Mouse (Mus musculus) limb, embryonic 13.5 days (tissue): ENCODE data around the gene Bcor. TPM values are rescaled to one million over a fixed set of nuclear protein-coding genes. Genes with fewer than 3 reads are reported as not detected.
A peak's percentile ranks its signal among the peaks of the same experiment; 100 is the strongest.

ENCODE experiments used
- ATAC-seq: fragments of 200-750 bp; cut with Nextera tagmentation; 2 replicates; pipeline ENCODE4 v1.8.0; 2017; ENCODE audit warnings: low read depth, moderate number of reproducible peaks, moderate TSS enrichment; ENCODE audit not compliant: low FRiP score
- H3K27ac ChIP-seq: fragments of 300-500 bp; sonication (generic); 2 replicates; pipeline ENCODE4 v1.5.1; 2015; ENCODE audit warnings: inconsistent platforms, mild to moderate bottlenecking, moderate library complexity
- H3K27me3 ChIP-seq: fragments of 300-500 bp; sonication (generic); 2 replicates; pipeline ENCODE4 v1.6.1; 2015; ENCODE audit warnings: mild to moderate bottlenecking, inconsistent platforms
- H3K36me3 ChIP-seq: fragments of 300-500 bp; sonication (generic); 2 replicates; pipeline ENCODE4 v1.6.1; 2015; ENCODE audit warnings: inconsistent platforms, mild to moderate bottlenecking, moderate library complexity
- H3K4me1 ChIP-seq: fragments of 300-500 bp; sonication (generic); 2 replicates; pipeline ENCODE4 v1.6.1; 2015; ENCODE audit warnings: inconsistent platforms
- H3K4me2 ChIP-seq: fragments of 300-500 bp; sonication (generic); replicated peaks from 2 replicates; pipeline ENCODE4 v1.6.1; 2015; ENCODE audit warnings: inconsistent platforms, mild to moderate bottlenecking, moderate library complexity
- H3K4me3 ChIP-seq: fragments of 300-500 bp; sonication (generic); 2 replicates; pipeline ENCODE4 v1.5.1; 2015; ENCODE audit warnings: moderate library complexity, mild to moderate bottlenecking, inconsistent platforms
- H3K9ac ChIP-seq: fragments of 300-500 bp; sonication (generic); 2 replicates; pipeline ENCODE4 v1.6.1; 2015; ENCODE audit warnings: mild to moderate bottlenecking, inconsistent platforms
- H3K9me3 ChIP-seq: fragments of 300-500 bp; sonication (generic); 2 replicates; pipeline ENCODE4 v1.6.1; 2016; ENCODE audit warnings: inconsistent platforms
- WGBS: fragments of 180-500 bp; shearing (Covaris S2); methylation state at CpG from one replicate; pipeline ENCODE4 v1.1.7; 2015; 5-methylcytosine and 5-hydroxymethylcytosine counted together
- polyA plus RNA-seq: library from polyadenylated mRNA; unstranded; fragments of >200 nt; fragmentation: Nextera tagmentation; extraction: Ambion mirVana; gene quantifications from 2 replicates; pipeline ENCODE4 v1.2.1, GENCODE M21; 2015

The Bcor gene
- polyA plus RNA-seq, 1 experiment from 2014 or later: 17.8 TPM

GRCm38 (mm10) chrX:12158244-12158820 lies 1.8 kb downstream of the Bcor start:
- peak overlapping the region; percentile 69 for H3K27ac ChIP-seq

GRCm38 (mm10) chrX:12157331-12157930 lies 2.7 kb downstream of the Bcor start:
- peaks cover 41% of the 10 kb centered on the region for H3K4me1 ChIP-seq
- H3K4me3 ChIP-seq: peak overlapping the region; percentile 49; the same call in 1 of the 2 replicates
- ATAC-seq: no peak

More at GRCm38 (mm10) chrX:12158244-12158820, 1.8 kb downstream of the Bcor start:
- H3K9me3 ChIP-seq: no peaks in the 10 kb centered on the region
- H3K4me1 ChIP-seq: peaks cover 34% of the 10 kb centered on the region
- peak overlapping the region; percentile 64 for H3K4me2 ChIP-seq
- peaks cover 73% of the 10 kb centered on the region for H3K27me3 ChIP-seq
- ATAC-seq: peak; percentile 62
- H3K9ac ChIP-seq: peak overlapping the region; percentile 54
- no peaks in the 10 kb centered on the region for H3K36me3 ChIP-seq
- 1% methylated on average over 42 of the region's 44 CpGs for WGBS
- H3K4me3 ChIP-seq: peak overlapping the region; percentile 49

GRCm38 (mm10) chrX:12155842-12156291 lies 4.3 kb downstream of the Bcor start:
- Histone ChIP-seq H3K4me2 (peak overlapping the region; percentile 61), H3K9me3 (no peaks in the 10 kb centered on the region), H3K36me3 (no peaks in the 10 kb centered on the region), H3K9ac (peak overlapping the region; percentile 55; the same call in 1 of the 2 replicates), H3K4me3 (peak overlapping the region; percentile 28), H3K27me3 (peaks cover 95% of the 10 kb centered on the region), H3K27ac (no peak overlapping the region), H3K4me1 (peaks cover 55% of the 10 kb centered on the region)
- no peak for ATAC-seq
- WGBS: 4% methylated on average over 30 of the region's 30 CpGs

More at GRCm38 (mm10) chrX:12157331-12157930, 2.7 kb downstream of the Bcor start:
- Histone ChIP-seq H3K9me3 (no peaks in the 10 kb centered on the region), H3K27me3 (peaks cover 82% of the 10 kb centered on the region), H3K4me2 (peak overlapping the region; percentile 64), H3K27ac (peak overlapping the region; percentile 69; the same call in 1 of the 2 replicates), H3K36me3 (no peaks in the 10 kb centered on the region), H3K9ac (no peak overlapping the region)
- 6% methylated on average over 25 of the region's 25 CpGs for WGBS

- Histone ChIP-seq H3K9me3 (no peaks in the 10 kb centered on the region), H3K27ac (no peak overlapping the region), H3K4me2 (peak overlapping the region; percentile 61), H3K4me3 (peak overlapping the region; percentile 28), H3K36me3 (no peaks in the 10 kb centered on the region), H3K9ac (peak overlapping the region; percentile 55; the same call in 1 of the 2 replicates), H3K4me1 (peaks cover 61% of the 10 kb centered on the region), H3K27me3 (peaks cover 95% of the 10 kb centered on the region)
- 10% methylated on average over 30 of the region's 30 CpGs for WGBS
- ATAC-seq: no peak
Measured at GRCm38 (mm10) chrX:12155068-12155840, 4.9 kb downstream of the Bcor start.

GRCm38 (mm10) chrX:12153141-12154095 lies 6.7 kb downstream of the Bcor start:
- 16% methylated on average over 31 of the region's 31 CpGs for WGBS
- no peaks in the 10 kb centered on the region for H3K9me3 ChIP-seq
- ATAC-seq: no peak
- H3K9ac ChIP-seq: no peak overlapping the region
- no peak overlapping the region for H3K4me3 ChIP-seq
- no peaks in the 10 kb centered on the region for H3K36me3 ChIP-seq
- peaks cover 92% of the 10 kb centered on the region for H3K27me3 ChIP-seq
- no peak overlapping the region for H3K27ac ChIP-seq
- H3K4me1 ChIP-seq: peaks cover 57% of the 10 kb centered on the region
- H3K4me2 ChIP-seq: peak overlapping the region; percentile 28

GRCm38 (mm10) chrX:12151996-12152904 lies 7.9 kb downstream of the Bcor start:
- Histone ChIP-seq H3K4me2 (peak overlapping the region; percentile 61), H3K9me3 (no peaks in the 10 kb centered on the region), H3K36me3 (no peaks in the 10 kb centered on the region), H3K27me3 (peaks cover 87% of the 10 kb centered on the region), H3K4me1 (peaks cover 52% of the 10 kb centered on the region), H3K27ac (no peak overlapping the region), H3K9ac (no peak overlapping the region), H3K4me3 (peak overlapping the region; percentile 33)
- WGBS: 13% methylated on average over 40 of the region's 42 CpGs
- ATAC-seq: no peak

- Histone ChIP-seq H3K9me3 (no peaks in the 10 kb centered on the region), H3K4me3 (peak overlapping the region; percentile 33), H3K27me3 (peaks cover 87% of the 10 kb centered on the region), H3K36me3 (no peaks in the 10 kb centered on the region), H3K9ac (no peak overlapping the region), H3K27ac (no peak overlapping the region), H3K4me1 (peaks cover 44% of the 10 kb centered on the region), H3K4me2 (peak overlapping the region; percentile 61)
- no peak for ATAC-seq
- WGBS: 3% methylated on average over 42 of the region's 43 CpGs
Measured at GRCm38 (mm10) chrX:12151269-12151995, 8.7 kb downstream of the Bcor start.

- H3K9me3 ChIP-seq: no peaks in the 10 kb centered on the region
- peak overlapping the region; percentile 61 for H3K4me2 ChIP-seq
- 5% methylated on average over 7 of the region's 7 CpGs for WGBS
- ATAC-seq: peak; percentile 65; the same call in 1 of the 2 replicates
- H3K9ac ChIP-seq: no peak overlapping the region
- H3K4me3 ChIP-seq: no peak overlapping the region
- H3K4me1 ChIP-seq: peaks cover 35% of the 10 kb centered on the region
- H3K27ac ChIP-seq: no peak overlapping the region
- peaks cover 80% of the 10 kb centered on the region for H3K27me3 ChIP-seq
- H3K36me3 ChIP-seq: no peaks in the 10 kb centered on the region
Measured at GRCm38 (mm10) chrX:12150425-12150824, 9.7 kb downstream of the Bcor start.

GRCm38 (mm10) chrX:12146263-12146662 lies 13.9 kb downstream of the Bcor start:
- WGBS: 49% methylated on average over 2 of the region's 2 CpGs
- no peak for ATAC-seq
- no peak overlapping the region for H3K4me2 ChIP-seq
- no peaks in the 10 kb centered on the region for H3K36me3 ChIP-seq
- peaks cover 67% of the 10 kb centered on the region for H3K27me3 ChIP-seq
- no peaks in the 10 kb centered on the region for H3K9me3 ChIP-seq
- no peak overlapping the region for H3K27ac ChIP-seq
- no peak overlapping the region for H3K4me3 ChIP-seq
- H3K4me1 ChIP-seq: peaks cover 11% of the 10 kb centered on the region
- H3K9ac ChIP-seq: no peak overlapping the region

GRCm38 (mm10) chrX:12142832-12143231 lies 17.3 kb downstream of the Bcor start:
- Histone ChIP-seq H3K4me3 (no peak overlapping the region), H3K9ac (no peak overlapping the region), H3K27me3 (peaks cover 74% of the 10 kb centered on the region), H3K27ac (no peak overlapping the region), H3K4me1 (peaks cover 23% of the 10 kb centered on the region), H3K4me2 (no peak overlapping the region), H3K9me3 (no peaks in the 10 kb centered on the region), H3K36me3 (no peaks in the 10 kb centered on the region)
- no peak for ATAC-seq
- WGBS: 63% methylated on average over 5 of the region's 5 CpGs
